Mouse (Mus musculus) lung, embryonic 14.5 days (tissue): ENCODE data around the gene Gm867. TPM values are rescaled to one million over a fixed set of nuclear protein-coding genes. Genes with fewer than 3 reads are reported as not detected.

Source experiments
- ATAC-seq: fragments of 200-750 bp; cut with Nextera tagmentation; 2 replicates; pipeline ENCODE4 v1.8.0; 2017; ENCODE audit warnings: mild to moderate bottlenecking, moderate TSS enrichment, moderate library complexity; ENCODE audit not compliant: insufficient read depth
- DNase-seq: peaks from one replicate; pipeline ENCODE4 v3.0.0-alpha.2; 2015
- H3K27ac ChIP-seq: fragments of 300-500 bp; sonication (generic); 2 replicates; pipeline ENCODE4 v1.5.1; 2014; ENCODE audit warnings: low read depth, mild to moderate bottlenecking, moderate library complexity
- H3K27me3 ChIP-seq: fragments of 300-500 bp; sonication (generic); 2 replicates; pipeline ENCODE4 v1.6.1; 2014; ENCODE audit warnings: low read length, control low read depth; ENCODE audit not compliant: insufficient read depth
- H3K36me3 ChIP-seq: fragments of 300-500 bp; sonication (generic); 2 replicates; pipeline ENCODE4 v1.6.1; 2014; ENCODE audit warnings: control low read depth; ENCODE audit not compliant: insufficient read depth
- H3K4me1 ChIP-seq: fragments of 300-500 bp; sonication (generic); 2 replicates; pipeline ENCODE4 v1.6.1; 2014; ENCODE audit warnings: antibody characterized with exemption, control low read depth; ENCODE audit not compliant: insufficient read depth
- H3K4me2 ChIP-seq: fragments of 300-500 bp; sonication (generic); 2 replicates; pipeline ENCODE4 v1.6.1; 2014; ENCODE audit warnings: mild to moderate bottlenecking
- H3K4me3 ChIP-seq: fragments of 300-500 bp; sonication (generic); 2 replicates; pipeline ENCODE4 v1.5.1; 2014; ENCODE audit warnings: low read depth, low read length
- H3K9ac ChIP-seq: fragments of 300-500 bp; sonication (generic); 2 replicates; pipeline ENCODE4 v1.6.1; 2014
- H3K9me3 ChIP-seq: fragments of 300-500 bp; sonication (generic); 2 replicates; pipeline ENCODE4 v1.6.1; 2016; ENCODE audit warnings: low read depth, low read length, control low read depth
- CTCF ChIP-seq: IDR thresholded peaks from 2 replicates; pipeline ENCODE4 v1.5.1; 2016; ENCODE audit warnings: antibody characterized with exemption, low read depth
- WGBS: fragments of 180-500 bp; shearing (Covaris S2); extraction: QIAGEN DNeasy Blood & Tissue Kit; methylation state at CpG from one replicate; pipeline ENCODE4 v1.1.7; 2014; 5-methylcytosine and 5-hydroxymethylcytosine counted together
- polyA plus RNA-seq: library from polyadenylated mRNA; unstranded; fragments of >200 nt; fragmentation: Nextera tagmentation; extraction: Ambion mirVana; gene quantifications from 2 replicates; pipeline ENCODE4 v1.2.1, GENCODE M21; 2014

Gm867 gene
- polyA plus RNA-seq, 1 experiment from 2014 or later: 0.30 TPM

DNA sequence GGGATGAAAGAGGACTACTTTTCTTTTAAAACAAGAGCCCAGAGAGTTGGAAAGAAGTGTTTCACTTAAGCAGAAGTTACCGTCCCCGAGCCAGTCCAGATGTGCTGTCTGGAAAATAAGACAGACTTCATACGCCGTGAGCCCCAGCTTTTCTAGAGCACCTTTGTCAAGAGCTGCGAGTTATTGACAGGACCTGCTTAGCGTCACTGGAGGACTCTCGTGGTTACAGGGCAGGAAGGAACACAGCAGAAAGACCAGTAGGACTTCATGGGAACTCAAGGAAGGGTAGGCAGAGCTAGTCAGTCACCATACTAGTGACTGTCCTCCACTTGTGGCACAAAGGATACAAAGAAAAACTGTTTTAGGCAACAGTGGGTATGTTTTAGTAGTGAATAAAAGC is 24.9 kb downstream of the Gm867 start:
- Histone ChIP-seq H3K9ac (no peak overlapping the region), H3K4me2 (no peak overlapping the region), H3K27me3 (no peaks in the 10 kb centered on the region), H3K4me3 (no peak overlapping the region), H3K9me3 (no peaks in the 10 kb centered on the region), H3K36me3 (peaks cover 69% of the 10 kb centered on the region), H3K4me1 (no peaks in the 10 kb centered on the region), H3K27ac (no peak overlapping the region)
- DNase-seq: no peak
- ATAC-seq: no peak
- no peak for TF ChIP-seq CTCF
- WGBS: 78% methylated on average over 7 of the region's 7 CpGs

DNA sequence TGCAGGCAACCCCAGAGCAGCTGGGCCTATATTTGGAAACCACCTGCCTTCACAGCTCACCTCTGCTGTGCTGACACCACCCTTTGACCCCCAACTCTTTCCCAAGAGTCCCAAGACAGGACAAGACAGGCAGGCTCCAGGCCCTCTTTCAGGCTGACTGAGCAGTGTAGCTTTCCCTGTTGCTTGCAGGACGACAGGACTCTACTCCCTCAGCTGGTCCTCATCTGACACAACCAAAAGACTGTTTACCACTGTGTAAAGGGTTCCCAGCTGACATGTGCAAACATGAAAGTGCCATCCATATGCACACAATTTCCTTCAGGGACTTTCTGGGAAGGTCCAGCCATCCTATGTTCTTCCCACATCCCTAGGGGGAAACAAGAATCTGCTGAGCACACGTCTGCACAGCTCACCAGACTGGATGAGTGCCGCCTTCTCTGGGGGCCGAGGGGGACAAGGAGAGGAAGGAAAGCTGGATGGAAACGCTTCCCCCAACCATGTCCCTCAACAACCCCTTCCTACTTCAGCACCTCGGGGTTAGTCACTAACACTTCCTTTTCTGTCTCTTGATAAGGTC is 27.4 kb downstream of the Gm867 start:
- peaks cover 77% of the 10 kb centered on the region for H3K36me3 ChIP-seq
- TF ChIP-seq CTCF: no peak
- no peak overlapping the region for H3K27ac ChIP-seq
- no peak overlapping the region for H3K4me2 ChIP-seq
- no peaks in the 10 kb centered on the region for H3K27me3 ChIP-seq
- 51% methylated on average over 6 of the region's 6 CpGs for WGBS
- no peak overlapping the region for H3K4me3 ChIP-seq
- DNase-seq (no peak), ATAC-seq (peak; percentile 41; the same call in 1 of the 2 replicates)
- no peak overlapping the region for H3K9ac ChIP-seq
- no peaks in the 10 kb centered on the region for H3K9me3 ChIP-seq
- no peaks in the 10 kb centered on the region for H3K4me1 ChIP-seq

DNA sequence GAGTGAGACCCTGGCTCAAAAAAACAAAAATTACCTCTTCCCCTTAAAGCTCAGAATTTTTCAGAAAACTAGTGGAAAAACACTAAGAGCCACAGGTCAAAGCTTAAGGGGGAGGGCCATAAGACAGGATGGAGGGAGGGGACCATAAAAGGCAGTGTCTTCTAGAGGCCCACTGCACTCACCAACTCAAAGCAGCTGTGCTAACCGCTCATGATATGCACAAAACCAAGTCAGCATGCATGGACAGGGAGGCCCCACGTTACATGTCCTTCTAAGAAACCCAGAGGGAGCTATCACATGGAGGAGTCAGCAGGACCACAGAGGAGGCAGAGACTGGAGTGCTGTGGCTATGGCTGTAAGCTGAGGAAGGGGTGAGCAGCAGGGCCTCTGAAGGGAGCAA is 29.8 kb downstream of the Gm867 start:
- Histone ChIP-seq H3K4me1 (no peaks in the 10 kb centered on the region), H3K9ac (no peak overlapping the region), H3K9me3 (no peaks in the 10 kb centered on the region), H3K4me2 (no peak overlapping the region), H3K27ac (no peak overlapping the region), H3K4me3 (no peak overlapping the region), H3K36me3 (peaks cover 85% of the 10 kb centered on the region), H3K27me3 (no peaks in the 10 kb centered on the region)
- 76% methylated on average over 2 of the region's 2 CpGs for WGBS
- TF ChIP-seq CTCF: no peak
- DNase-seq: no peak
- ATAC-seq: no peak

DNA sequence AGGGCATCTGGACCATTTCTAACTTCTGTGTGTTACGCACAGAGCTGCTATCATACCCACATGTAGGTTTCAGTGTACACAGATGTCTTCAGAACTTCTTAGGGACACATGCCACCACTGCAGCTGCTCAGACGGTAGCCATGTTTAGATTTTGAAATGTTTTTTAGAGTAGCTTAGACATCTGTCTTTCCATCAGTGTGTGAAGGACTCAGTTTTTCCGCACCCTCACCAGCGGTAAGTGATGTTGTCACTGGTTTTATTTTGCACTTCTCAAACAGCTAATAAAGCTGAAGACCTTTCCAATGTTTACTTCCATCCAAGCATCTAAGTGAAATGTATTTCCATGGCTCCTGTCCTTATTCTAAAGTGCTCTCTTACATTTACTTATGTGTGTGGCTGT is 33.6 kb downstream of the Gm867 start:
- ATAC-seq (no peak), DNase-seq (no peak)
- no peaks in the 10 kb centered on the region for H3K4me1 ChIP-seq
- H3K27ac ChIP-seq: no peak overlapping the region
- WGBS: 84% methylated on average over 4 of the region's 4 CpGs
- no peaks in the 10 kb centered on the region for H3K27me3 ChIP-seq
- no peaks in the 10 kb centered on the region for H3K9me3 ChIP-seq
- no peak overlapping the region for H3K4me3 ChIP-seq
- no peak for TF ChIP-seq CTCF
- peaks cover 93% of the 10 kb centered on the region for H3K36me3 ChIP-seq
- no peak overlapping the region for H3K4me2 ChIP-seq
- no peak overlapping the region for H3K9ac ChIP-seq

DNA sequence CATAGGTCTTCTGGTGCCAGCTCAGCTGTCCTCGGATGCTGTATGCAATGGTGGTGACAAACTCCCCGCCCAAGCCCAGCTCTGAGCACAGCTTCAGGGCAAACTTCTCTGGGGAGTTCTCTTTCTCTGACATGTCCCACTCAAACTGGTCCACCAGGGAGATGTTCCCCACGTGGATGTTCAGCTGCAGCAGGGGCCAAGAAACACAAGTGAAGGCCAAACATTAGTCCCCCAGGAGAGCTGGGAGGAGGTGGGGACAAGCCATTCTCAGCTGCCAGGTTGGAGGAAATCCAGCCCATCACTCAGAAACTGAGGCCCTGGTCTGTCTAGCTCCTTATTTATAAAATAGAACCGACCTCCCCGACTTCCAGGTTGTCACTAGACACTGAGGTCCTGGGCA is 36.1 kb downstream of the Gm867 start:
- Histone ChIP-seq H3K27ac (no peak overlapping the region), H3K4me1 (no peaks in the 10 kb centered on the region), H3K27me3 (no peaks in the 10 kb centered on the region), H3K9me3 (no peaks in the 10 kb centered on the region), H3K4me3 (no peak overlapping the region), H3K9ac (no peak overlapping the region), H3K4me2 (no peak overlapping the region), H3K36me3 (peaks cover 92% of the 10 kb centered on the region)
- 87% methylated on average over 5 of the region's 5 CpGs for WGBS
- TF ChIP-seq CTCF: no peak
- DNase-seq (no peak), ATAC-seq (no peak)

DNA sequence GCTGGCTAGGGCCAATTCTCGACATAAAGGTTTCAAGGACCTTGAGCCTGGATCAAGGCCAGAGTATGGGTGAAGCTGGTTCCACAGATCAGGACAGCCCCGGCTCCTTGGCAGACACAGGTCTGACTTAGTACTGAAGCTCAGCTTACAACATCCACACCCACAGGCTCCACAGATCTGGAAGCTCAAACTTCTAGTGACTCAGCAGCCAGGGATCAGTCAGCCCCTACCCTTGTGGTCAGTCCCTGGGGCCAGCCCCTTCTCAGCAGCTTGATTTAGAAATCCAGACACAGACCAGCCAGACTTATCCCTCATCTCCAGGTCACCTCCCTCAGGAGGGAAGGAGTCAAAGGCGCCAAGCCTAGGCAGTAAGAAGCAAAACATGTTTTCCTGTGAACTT is 41.6 kb downstream of the Gm867 start:
- Histone ChIP-seq H3K36me3 (peaks cover 89% of the 10 kb centered on the region), H3K4me1 (no peaks in the 10 kb centered on the region), H3K27ac (no peak overlapping the region), H3K27me3 (no peaks in the 10 kb centered on the region), H3K9ac (no peak overlapping the region), H3K4me2 (no peak overlapping the region), H3K9me3 (no peaks in the 10 kb centered on the region), H3K4me3 (no peak overlapping the region)
- WGBS: 68% methylated on average over 3 of the region's 3 CpGs
- TF ChIP-seq CTCF: no peak
- DNase-seq: no peak
- no peak for ATAC-seq

DNA sequence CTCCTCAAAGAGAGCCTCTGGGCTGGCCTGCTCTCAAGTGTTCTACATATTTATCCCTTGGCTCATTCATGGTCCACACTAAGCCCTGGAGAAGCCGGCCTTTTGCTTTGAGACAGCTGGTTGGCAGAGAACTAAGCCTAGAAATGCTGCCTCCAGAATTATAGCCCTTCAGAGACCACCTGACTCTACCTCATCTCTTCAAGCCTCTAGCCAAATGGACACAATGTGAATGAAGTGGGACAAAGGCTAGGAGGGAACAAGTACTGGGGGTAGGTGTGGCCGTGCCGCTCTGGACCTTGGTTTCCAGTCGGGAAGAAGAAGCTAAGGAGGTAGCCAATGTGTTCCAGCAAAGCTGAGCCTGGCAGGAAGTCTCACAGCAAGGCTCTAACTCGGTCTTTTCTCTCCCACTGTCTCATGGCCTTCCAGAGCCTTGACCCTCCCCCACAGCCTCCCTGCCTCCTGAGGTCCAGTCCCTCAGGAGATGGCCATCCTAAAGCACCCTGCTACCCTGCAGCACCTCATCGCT is 42.4 kb downstream of the Gm867 start:
- H3K4me2 ChIP-seq: no peak overlapping the region
- no peak overlapping the region for H3K27ac ChIP-seq
- no peaks in the 10 kb centered on the region for H3K27me3 ChIP-seq
- H3K36me3 ChIP-seq: peaks cover 81% of the 10 kb centered on the region
- 72% methylated on average over 6 of the region's 6 CpGs for WGBS
- H3K9me3 ChIP-seq: no peaks in the 10 kb centered on the region
- ATAC-seq (no peak), DNase-seq (no peak)
- H3K9ac ChIP-seq: no peak overlapping the region
- TF ChIP-seq CTCF: no peak
- H3K4me1 ChIP-seq: no peaks in the 10 kb centered on the region; the same call in 1 of the 2 replicates
- H3K4me3 ChIP-seq: no peak overlapping the region

DNA sequence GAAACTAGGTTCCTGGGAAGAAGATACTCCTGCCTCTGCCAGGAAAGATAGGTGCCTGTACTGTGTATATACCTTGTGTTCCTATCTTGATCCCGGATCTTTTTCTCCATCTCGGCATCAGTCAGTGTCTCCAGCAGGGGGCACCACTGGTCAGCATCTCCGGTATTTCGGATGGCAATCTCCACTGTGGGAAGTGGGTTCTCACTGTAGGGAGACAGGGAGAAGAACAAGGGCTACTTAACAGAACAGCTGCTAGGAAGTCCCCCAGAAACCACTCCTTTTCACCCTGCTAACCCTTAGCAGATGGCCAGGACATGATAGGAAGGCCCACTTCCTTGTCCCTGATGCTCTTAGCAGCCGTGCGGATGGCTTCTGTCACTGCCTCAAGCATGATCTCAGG is 43.1 kb downstream of the Gm867 start:
- H3K36me3 ChIP-seq: peaks cover 74% of the 10 kb centered on the region
- 40% methylated on average over 6 of the region's 6 CpGs for WGBS
- no peak overlapping the region for H3K9ac ChIP-seq
- no peak overlapping the region for H3K4me2 ChIP-seq
- no peak overlapping the region for H3K27ac ChIP-seq
- ATAC-seq (no peak), DNase-seq (peak; percentile 84)
- no peak overlapping the region for H3K4me3 ChIP-seq
- H3K27me3 ChIP-seq: no peaks in the 10 kb centered on the region
- peak; percentile 85 for TF ChIP-seq CTCF
- H3K9me3 ChIP-seq: no peaks in the 10 kb centered on the region
- H3K4me1 ChIP-seq: no peaks in the 10 kb centered on the region; the same call in 1 of the 2 replicates
